Mouse (Mus musculus): ENCODE results near the gene Npm3. TPM values are rescaled to one million over a fixed set of nuclear protein-coding genes. Genes with fewer than 3 reads are reported as not detected.

Gene Npm3
- polyA plus RNA-seq, 1 experiment from 2014 or later: 7.6 TPM

DNA sequence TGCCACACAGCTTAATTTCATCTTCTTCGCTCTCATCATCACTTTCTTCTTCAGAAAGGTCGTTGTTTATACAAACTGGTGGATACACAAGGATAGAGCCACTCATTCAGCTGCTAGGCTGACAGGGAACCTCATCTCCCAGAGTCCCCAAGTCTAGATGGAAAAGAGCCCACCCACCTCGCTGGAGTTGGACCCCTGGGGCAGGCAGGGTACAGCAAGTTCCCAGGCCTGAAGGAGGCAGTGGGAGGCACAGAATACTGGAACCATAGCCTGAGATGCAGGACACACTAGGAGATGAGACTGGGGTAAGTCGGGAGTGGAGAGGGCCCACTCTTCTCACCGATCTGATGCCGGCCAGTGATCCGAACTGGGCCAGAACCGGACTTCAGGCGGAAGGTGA is 1.2 kb downstream of the Npm3 start:
- no peak overlapping the region for H3K27ac ChIP-seq
- H3K4me3 ChIP-seq: peak overlapping the region; percentile 91; the same call in 1 of the 2 replicates
- H3K27me3 ChIP-seq: peaks cover 51% of the 10 kb centered on the region
- H3K4me1 ChIP-seq: peaks cover 29% of the 10 kb centered on the region
- peaks cover 16% of the 10 kb centered on the region for H3K36me3 ChIP-seq
- H3K9me3 ChIP-seq (replicated peaks): no peaks in the 10 kb centered on the region
- no peak overlapping the region for H3K9ac ChIP-seq
- WGBS: 57% methylated on average over 9 of the region's 9 CpGs
- ATAC-seq (ENCODE audit: low FRiP score): no peak
- peak overlapping the region; percentile 95 for H3K4me2 ChIP-seq (replicated peaks)

GRCm38 (mm10) chr19:45747028-45747867 is 2.1 kb downstream of the Npm3 start:
- H3K9me3 ChIP-seq (replicated peaks): no peaks in the 10 kb centered on the region
- WGBS: 26% methylated on average over 11 of the region's 11 CpGs

GRCm38 (mm10) chr19:45746153-45747020 is 3.0 kb downstream of the Npm3 start:
- ATAC-seq (ENCODE audit: low FRiP score): no peak
- peaks cover under 1% of the 10 kb centered on the region; the same call in 1 of the 2 replicates for H3K36me3 ChIP-seq
- WGBS: 7% methylated on average over 29 of the region's 29 CpGs

More at GRCm38 (mm10) chr19:45747028-45747867, 2.1 kb downstream of the Npm3 start:
- H3K27ac ChIP-seq: no peak overlapping the region
- H3K27me3 ChIP-seq: peaks cover 60% of the 10 kb centered on the region
- no peak overlapping the region; the same call in 1 of the 2 replicates for H3K9ac ChIP-seq
- peaks cover 8% of the 10 kb centered on the region for H3K36me3 ChIP-seq
- H3K4me3 ChIP-seq: no peak overlapping the region
- 0 out of 2 replicates have a peak, but pooled peaks have one; percentile 26 for ATAC-seq (ENCODE audit: low FRiP score)
- H3K4me1 ChIP-seq: peaks cover 36% of the 10 kb centered on the region
- no peak overlapping the region for H3K4me2 ChIP-seq (replicated peaks)

DNA sequence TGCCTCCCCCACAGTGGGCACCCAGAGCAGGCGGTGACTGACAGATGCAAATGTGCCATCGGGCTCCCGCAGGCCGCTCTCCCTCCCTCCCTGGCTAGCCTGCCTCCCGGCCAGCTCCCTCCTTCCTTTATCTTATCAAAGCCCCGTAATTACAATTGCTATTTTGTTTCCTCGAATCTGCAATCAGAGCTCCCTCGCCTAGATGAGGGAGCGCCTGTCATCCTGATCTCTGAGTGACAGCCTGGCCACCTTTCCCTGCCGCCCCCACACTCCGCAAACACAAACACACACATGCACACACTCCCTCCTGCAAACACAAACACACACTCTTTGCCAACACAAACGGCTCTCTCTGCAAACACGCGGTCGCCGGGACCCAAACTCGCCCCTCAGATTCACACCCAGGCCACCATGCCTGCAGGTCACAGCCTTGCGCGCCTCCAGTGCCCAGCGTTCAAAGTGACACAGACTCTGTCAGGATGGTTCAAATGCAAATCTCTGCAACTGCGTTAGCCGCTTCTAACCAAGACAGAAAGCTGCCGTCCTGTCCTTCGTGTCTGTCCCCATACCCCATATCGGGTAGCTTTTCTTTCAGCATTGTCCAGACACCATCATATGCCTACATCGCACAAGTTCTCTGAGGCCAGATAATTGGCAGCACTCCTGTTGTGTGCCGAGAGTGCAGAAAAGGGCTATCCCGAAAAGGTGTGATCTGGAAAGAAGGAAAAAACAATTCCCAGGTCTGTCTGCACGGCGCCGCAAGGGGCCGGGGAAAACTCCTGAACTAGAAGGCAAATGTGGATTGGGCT is 3.8 kb downstream of the Npm3 start:
- Histone ChIP-seq H3K4me3 (no peak overlapping the region), H3K4me2 (replicated peaks) (0 out of 2 replicates have a peak overlapping the region, but pooled peaks have one; percentile 6)

More at GRCm38 (mm10) chr19:45746153-45747020, 3.0 kb downstream of the Npm3 start:
- Histone ChIP-seq H3K4me2 (replicated peaks) (no peak overlapping the region), H3K4me1 (peaks cover 41% of the 10 kb centered on the region), H3K9ac (0 out of 2 replicates have a peak overlapping the region, but pooled peaks have one; percentile 3), H3K27ac (no peak overlapping the region), H3K27me3 (peaks cover 68% of the 10 kb centered on the region), H3K4me3 (no peak overlapping the region), H3K9me3 (replicated peaks) (no peaks in the 10 kb centered on the region)

GRCm38 (mm10) chr19:45743619-45744018 is 5.8 kb downstream of the Npm3 start:
- Histone ChIP-seq H3K4me2 (replicated peaks) (no peak overlapping the region), H3K27me3 (peaks cover 94% of the 10 kb centered on the region), H3K9me3 (replicated peaks) (no peaks in the 10 kb centered on the region), H3K27ac (no peak overlapping the region), H3K4me1 (peaks cover 39% of the 10 kb centered on the region), H3K9ac (no peak overlapping the region), H3K36me3 (no peaks in the 10 kb centered on the region), H3K4me3 (no peak overlapping the region)
- no peak for ATAC-seq (ENCODE audit: low FRiP score)
- 15% methylated on average over 7 of the region's 7 CpGs for WGBS

More for the DNA sequence above, 3.8 kb downstream of the Npm3 start:
- WGBS: 2% methylated on average over 32 of the region's 32 CpGs
- Histone ChIP-seq H3K36me3 (no peaks in the 10 kb centered on the region), H3K9ac (0 out of 2 replicates have a peak overlapping the region, but pooled peaks have one; percentile 3), H3K4me1 (peaks cover 47% of the 10 kb centered on the region), H3K27ac (no peak overlapping the region), H3K27me3 (peaks cover 77% of the 10 kb centered on the region), H3K9me3 (replicated peaks) (no peaks in the 10 kb centered on the region)
- no peak for ATAC-seq (ENCODE audit: low FRiP score)

DNA sequence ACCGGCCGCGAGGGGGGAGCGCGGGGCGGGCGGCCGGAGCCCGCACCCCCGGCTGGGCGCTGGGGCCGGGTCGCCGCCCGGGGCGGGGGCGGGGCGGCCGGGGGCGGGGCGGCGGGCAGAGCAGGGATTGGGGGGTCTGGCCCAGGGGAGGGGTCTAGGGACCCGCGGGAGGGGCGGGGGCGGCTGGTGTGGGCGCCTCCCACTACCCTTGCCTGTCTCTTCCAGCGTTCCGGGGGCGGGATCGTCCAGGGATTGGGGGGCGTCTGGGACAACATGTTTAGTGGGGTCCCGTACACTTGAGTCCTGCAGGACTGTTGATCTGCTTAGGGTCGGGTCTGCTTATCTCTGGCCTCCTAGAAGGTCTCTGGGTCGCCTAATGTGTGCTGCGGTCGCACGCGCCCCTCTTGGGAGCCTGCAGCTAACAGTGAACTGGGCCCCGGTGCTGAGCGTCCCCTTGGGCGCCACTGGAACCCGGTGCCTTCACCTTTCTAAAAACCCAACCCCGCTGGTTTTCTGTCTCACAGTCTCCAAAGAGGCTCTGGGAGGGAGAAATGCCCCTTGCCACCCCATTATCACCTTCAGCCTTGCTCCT is 6.3 kb downstream of the Npm3 start:
- H3K9ac ChIP-seq: no peak overlapping the region; the same call in 1 of the 2 replicates
- no peak overlapping the region for H3K27ac ChIP-seq
- peaks cover 34% of the 10 kb centered on the region for H3K4me1 ChIP-seq
- H3K4me2 ChIP-seq (replicated peaks): peak overlapping the region; percentile 56
- no peaks in the 10 kb centered on the region for H3K9me3 ChIP-seq (replicated peaks)
- H3K36me3 ChIP-seq: no peaks in the 10 kb centered on the region
- WGBS: 1% methylated on average over 17 of the region's 44 CpGs
- H3K4me3 ChIP-seq: peak overlapping the region; percentile 38
- no peak for ATAC-seq (ENCODE audit: low FRiP score)
- H3K27me3 ChIP-seq: peaks cover 94% of the 10 kb centered on the region

- peak within 1 kb of the TSS; percentile 36 for H3K9ac ChIP-seq
- peak within 1 kb of the TSS; percentile 38 for H3K4me3 ChIP-seq
- peak within 1 kb of the TSS; percentile 56 for H3K4me2 ChIP-seq (replicated peaks)
- WGBS: 1% methylated on average over 50 of the region's 68 CpGs
- no peak for ATAC-seq (ENCODE audit: low FRiP score)
- H3K4me1 ChIP-seq: peaks cover 33% of the 10 kb centered on the region
- H3K36me3 ChIP-seq: no peaks in the 10 kb centered on the region
- H3K27ac ChIP-seq: no peak within 1 kb of the TSS
- H3K27me3 ChIP-seq: peaks cover 98% of the 10 kb centered on the region
- no peaks in the 10 kb centered on the region for H3K9me3 ChIP-seq (replicated peaks)
Measured at GRCm38 (mm10) chr19:45742218-45742983, 7.0 kb downstream of the Npm3 start, which contains the start of gene Fgf8. Fgf8 (minus strand) TSS chr19:45742915.

- H3K36me3 ChIP-seq: no peaks in the 10 kb centered on the region
- H3K9ac ChIP-seq: 0 out of 2 replicates have a peak overlapping the region, but pooled peaks have one; percentile 2
- H3K4me1 ChIP-seq: peaks cover 38% of the 10 kb centered on the region
- no peaks in the 10 kb centered on the region for H3K9me3 ChIP-seq (replicated peaks)
- peak overlapping the region; percentile 38 for H3K4me3 ChIP-seq
- H3K27me3 ChIP-seq: peaks cover 98% of the 10 kb centered on the region
- H3K4me2 ChIP-seq (replicated peaks): peak overlapping the region; percentile 56
- ATAC-seq (ENCODE audit: low FRiP score): no peak
- no peak overlapping the region for H3K27ac ChIP-seq
- WGBS: 1% methylated on average over 45 of the region's 45 CpGs
Measured at GRCm38 (mm10) chr19:45741431-45742217, 7.8 kb downstream of the Npm3 start.

DNA sequence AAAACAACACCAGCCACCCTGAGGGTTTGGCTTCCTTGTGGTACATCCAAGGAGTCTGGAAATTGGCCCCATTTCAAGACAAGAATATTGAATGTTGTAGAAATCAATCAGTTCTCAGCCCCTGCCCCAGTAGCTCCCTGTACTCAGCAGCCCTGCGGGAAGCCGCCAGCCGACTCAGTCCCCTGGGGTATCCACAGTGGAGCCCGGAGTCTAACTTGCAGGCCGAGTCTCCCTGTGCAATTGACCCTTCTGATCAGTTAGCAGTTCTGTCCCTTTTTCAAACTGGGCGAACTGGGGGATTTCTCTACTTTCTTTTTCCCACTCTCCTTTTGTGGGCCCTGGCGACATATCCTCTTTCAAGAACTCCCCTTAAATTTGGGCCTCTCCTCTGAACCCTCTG is 8.6 kb downstream of the Npm3 start:
- no peak overlapping the region for H3K4me2 ChIP-seq (replicated peaks)
- no peak overlapping the region for H3K4me3 ChIP-seq
- no peak for ATAC-seq (ENCODE audit: low FRiP score)
- no peak overlapping the region for H3K9ac ChIP-seq
- 2% methylated on average over 7 of the region's 7 CpGs for WGBS
- no peak overlapping the region for H3K27ac ChIP-seq
- H3K36me3 ChIP-seq: no peaks in the 10 kb centered on the region
- H3K4me1 ChIP-seq: peaks cover 38% of the 10 kb centered on the region
- H3K27me3 ChIP-seq: peaks cover 98% of the 10 kb centered on the region
- H3K9me3 ChIP-seq (replicated peaks): no peaks in the 10 kb centered on the region

GRCm38 (mm10) chr19:45740233-45740632 is 9.2 kb downstream of the Npm3 start:
- WGBS: 6% methylated on average over 13 of the region's 13 CpGs
- no peak overlapping the region for H3K4me2 ChIP-seq (replicated peaks)
- H3K9me3 ChIP-seq (replicated peaks): no peaks in the 10 kb centered on the region
- no peak overlapping the region for H3K27ac ChIP-seq
- H3K4me3 ChIP-seq: no peak overlapping the region
- peaks cover 33% of the 10 kb centered on the region for H3K4me1 ChIP-seq
- H3K9ac ChIP-seq: no peak overlapping the region
- H3K27me3 ChIP-seq: peaks cover 98% of the 10 kb centered on the region
- no peak for ATAC-seq (ENCODE audit: low FRiP score)
- H3K36me3 ChIP-seq: no peaks in the 10 kb centered on the region
